Mouse (Mus musculus) layer of hippocampus, adult 9-11 months (tissue): ENCODE results near the gene Tnk2.

ENCODE experiments used
- DNase-seq: peaks from one replicate; pipeline ENCODE4 v3.0.0; 2022

Gene Tnk2

GRCm38 (mm10) chr16:32643661-32644061, at the start of gene Tnk2:
Gene Tnk2 (plus strand): TSS chr16:32643874.
- DNase-seq = peak; percentile 87

GRCm38 (mm10) chr16:32593916-32594315, 49.8 kb upstream of the Tnk2 start:
- no peak for DNase-seq

GRCm38 (mm10) chr16:32594701-32595100, 49.0 kb upstream of the Tnk2 start:
- DNase-seq = no peak

- no peak for DNase-seq
These were observed 48.4 kb upstream of the Tnk2 start for GRCm38 (mm10) chr16:32595142-32595855.

GRCm38 (mm10) chr16:32597909-32598381, 45.7 kb upstream of the Tnk2 start:
- no peak for DNase-seq

GRCm38 (mm10) chr16:32599151-32599550, 44.5 kb upstream of the Tnk2 start:
- no peak for DNase-seq

GRCm38 (mm10) chr16:32602193-32602685, 41.4 kb upstream of the Tnk2 start:
- DNase-seq = no peak

- no peak for DNase-seq
These were observed 35.9 kb upstream of the Tnk2 start for GRCm38 (mm10) chr16:32607562-32608343.

GRCm38 (mm10) chr16:32608344-32608711, 35.3 kb upstream of the Tnk2 start:
- no peak for DNase-seq

- DNase-seq = peak; percentile 97
These were observed 34.8 kb upstream of the Tnk2 start, which contains the start of gene Tfrc for GRCm38 (mm10) chr16:32608712-32609400. Gene Tfrc (plus strand): TSS chr16:32608920.

- no peak for DNase-seq
These were observed 34.3 kb upstream of the Tnk2 start for GRCm38 (mm10) chr16:32609401-32609779.

- no peak for DNase-seq
These were observed 33.0 kb upstream of the Tnk2 start for GRCm38 (mm10) chr16:32610460-32611255.

- DNase-seq = no peak
These were observed 31.6 kb upstream of the Tnk2 start for GRCm38 (mm10) chr16:32612052-32612451.

GRCm38 (mm10) chr16:32613269-32613834, 30.3 kb upstream of the Tnk2 start:
- no peak for DNase-seq

- DNase-seq = no peak
These were observed 29.6 kb upstream of the Tnk2 start for GRCm38 (mm10) chr16:32614047-32614446.

GRCm38 (mm10) chr16:32618946-32619345, 24.7 kb upstream of the Tnk2 start:
- no peak for DNase-seq

- no peak for DNase-seq
These were observed 15.5 kb upstream of the Tnk2 start for GRCm38 (mm10) chr16:32628140-32628539.

GRCm38 (mm10) chr16:32632328-32632824, 11.3 kb upstream of the Tnk2 start:
- no peak for DNase-seq

GRCm38 (mm10) chr16:32633486-32634012, 10.1 kb upstream of the Tnk2 start:
- DNase-seq = no peak

- no peak for DNase-seq
These were observed 9.5 kb upstream of the Tnk2 start for GRCm38 (mm10) chr16:32634183-32634582.

- no peak for DNase-seq
These were observed 8.4 kb upstream of the Tnk2 start for GRCm38 (mm10) chr16:32635314-32635713.

- DNase-seq = no peak
These were observed 7.3 kb upstream of the Tnk2 start for GRCm38 (mm10) chr16:32636331-32636730.
